ENCODE assay signal across 7 mouse cellular contexts in genomic region chr11:55460559-55461018, GRCm38 (mm10). TPM values are rescaled to one million over a fixed set of nuclear protein-coding genes. Genes with fewer than 3 reads are reported as not detected.
DNase-seq lines count a peak whose midpoint lies in the region; ATAC-seq lines count a peak whose summit lies in the region.

No protein-coding gene starts in this region.

- peak; percentile 21 for DNase-seq in ovary, postnatal 14 days (ENCODE audit: low spot score)
- no peak for DNase-seq in ovary, postnatal 10 days (ENCODE audit: low spot score)
- peak; percentile 50 for DNase-seq in kidney, postnatal 10 days
- no peak for DNase-seq in midbrain, embryonic 10.5 days (ENCODE audit: low spot score)
- DNase-seq in gastrocnemius, adult 8-10 months (ENCODE audit: low spot score in 2 of 2), result no peak

- H3K4me2 ChIP-seq in forebrain, embryonic 12.5 days, result peak overlapping the region; percentile 93

- H3K9me3 ChIP-seq in forebrain, embryonic 12.5 days, result no peaks in the 10 kb centered on the region
- H3K9me3 ChIP-seq in midbrain, embryonic 10.5 days (replicated peaks), result no peaks in the 10 kb centered on the region

- peaks cover 14% of the 10 kb centered on the region for H3K4me1 ChIP-seq in forebrain, embryonic 12.5 days
- peaks cover 29% of the 10 kb centered on the region for H3K4me1 ChIP-seq in midbrain, embryonic 10.5 days

- ATAC-seq in activated CD4-positive, CD25-positive, alpha-beta regulatory T cell, adult 4 months, result peak; percentile 34
- peak; percentile 69 for ATAC-seq in forebrain, embryonic 12.5 days (ENCODE audit: low FRiP score)

- no peaks in the 10 kb centered on the region for H3K36me3 ChIP-seq in forebrain, embryonic 12.5 days (replicated peaks)
- H3K36me3 ChIP-seq in midbrain, embryonic 10.5 days, result peaks cover 5% of the 10 kb centered on the region

- H3K4me3 ChIP-seq in forebrain, embryonic 12.5 days (replicated peaks), result peak overlapping the region; percentile 72
- H3K4me3 ChIP-seq in midbrain, embryonic 10.5 days, result peak overlapping the region; percentile 87

- no peaks in the 10 kb centered on the region for H3K27me3 ChIP-seq in forebrain, embryonic 12.5 days
- no peaks in the 10 kb centered on the region for H3K27me3 ChIP-seq in midbrain, embryonic 10.5 days (ENCODE audit: low read depth, poor library complexity, severe bottlenecking)

- H3K27ac ChIP-seq in forebrain, embryonic 12.5 days, result peak overlapping the region; percentile 31; the same call in 1 of the 2 replicates
- H3K27ac ChIP-seq in midbrain, embryonic 10.5 days (replicated peaks), result peak overlapping the region; percentile 81

- 2% methylated on average over 17 of the region's 17 CpGs for WGBS in forebrain, embryonic 12.5 days
- WGBS in midbrain, embryonic 10.5 days, result 1% methylated on average over 17 of the region's 17 CpGs

- H3K9ac ChIP-seq in forebrain, embryonic 12.5 days, result peak overlapping the region; percentile 69

RNA-seq across cellular contexts. Expression of gene Atox1, which starts 0.5 kb away (rescaled TPM):
- 100 to 1,000 TPM; 224 to 229 TPM for polyA plus RNA-seq in activated CD4-positive, CD25-positive, alpha-beta regulatory T cell, adult 4 months (2017; shearing (Covaris generic))
- 211 TPM in 2 replicates for polyA plus RNA-seq in forebrain, embryonic 12.5 days (2016; fragmentation: Nextera tagmentation; extraction: Ambion mirVana)
- 229 and 231 TPM in 2 replicates for polyA plus RNA-seq in midbrain, embryonic 10.5 days (2016; fragmentation: Nextera tagmentation; extraction: Ambion mirVana)
- total RNA-seq in gastrocnemius, adult 8-10 months (2022), result 10 to 100 TPM; 42.0 to 46.5 (median 45.9) TPM

RNA-seq across cellular contexts. Expression of gene G3bp1, which starts 8.9 kb away (rescaled TPM):
- 10 to 100 TPM; 62.4 to 65.3 TPM for polyA plus RNA-seq in activated CD4-positive, CD25-positive, alpha-beta regulatory T cell, adult 4 months (2017; shearing (Covaris generic))
- polyA plus RNA-seq in forebrain, embryonic 12.5 days (2016; fragmentation: Nextera tagmentation; extraction: Ambion mirVana), result 239 and 249 TPM in 2 replicates
- 258 and 281 TPM in 2 replicates for polyA plus RNA-seq in midbrain, embryonic 10.5 days (2016; fragmentation: Nextera tagmentation; extraction: Ambion mirVana)
- 10 to 100 TPM; 57.3 to 63.3 (median 62.0) TPM for total RNA-seq in gastrocnemius, adult 8-10 months (2022)

RNA-seq across cellular contexts. Expression of gene Sparc, which starts 37.6 kb away (rescaled TPM):
- not detected for polyA plus RNA-seq in activated CD4-positive, CD25-positive, alpha-beta regulatory T cell, adult 4 months (2017; shearing (Covaris generic))
- 329 and 395 TPM in 2 replicates for polyA plus RNA-seq in forebrain, embryonic 12.5 days (2016; fragmentation: Nextera tagmentation; extraction: Ambion mirVana)
- 333 and 416 TPM in 2 replicates for polyA plus RNA-seq in midbrain, embryonic 10.5 days (2016; fragmentation: Nextera tagmentation; extraction: Ambion mirVana)
- 100 to 1,000 TPM in 3 of 4 experiments, 10 to 100 TPM in 1; 94.4 to 242 (median 133) TPM for total RNA-seq in gastrocnemius, adult 8-10 months (2022)

Comparison
In these comparisons a context has a peak if more than half of its experiments do, and no peak if none do; other contexts are left out.
1. DNase-seq: peak in ovary, postnatal 14 days (single experiment) and kidney, postnatal 10 days (single experiment); none in ovary, postnatal 10 days (single experiment), midbrain, embryonic 10.5 days (single experiment) and gastrocnemius, adult 8-10 months (0 of 2).
2. RNA of gene Sparc, which starts 37.6 kb away (polyA plus RNA-seq): 329 to 395 TPM in forebrain, embryonic 12.5 days and 333 to 416 TPM in midbrain, embryonic 10.5 days; not detected in activated CD4-positive, CD25-positive, alpha-beta regulatory T cell, adult 4 months; every median in the first group is over 100 times any median in the second.